Mouse (Mus musculus): ENCODE data around the gene Fitm2. TPM values are rescaled to one million over a fixed set of nuclear protein-coding genes. Genes with fewer than 3 reads are reported as not detected.
A peak's percentile ranks its signal among the peaks of the same experiment; 100 is the strongest.
"Not testable (repeated sequence)": the region's sequence is repeated elsewhere in the genome, so short reads cannot be mapped to it uniquely, and the experiment has no call there.

Gene Fitm2
- polyA plus RNA-seq, 1 experiment from 2014 or later, result 15.0 TPM

- Histone ChIP-seq H3K4me3 (no peak overlapping the region), H3K9ac (no peak overlapping the region), H3K36me3 (peaks cover 16% of the 10 kb centered on the region; the same call in 1 of the 2 replicates), H3K4me2 (no peak overlapping the region), H3K27ac (replicated peaks) (no peak overlapping the region), H3K27me3 (peaks cover 4% of the 10 kb centered on the region; the same call in 1 of the 2 replicates), H3K4me1 (replicated peaks) (peaks cover 16% of the 10 kb centered on the region), H3K9me3 (no peaks in the 10 kb centered on the region)
- no peak for ATAC-seq (ENCODE audit: low read depth)
- WGBS, result 85% methylated on average over 5 of the region's 5 CpGs
These were observed 10.0 kb downstream of the Fitm2 start for GRCm38 (mm10) chr2:163462386-163462785.

DNA sequence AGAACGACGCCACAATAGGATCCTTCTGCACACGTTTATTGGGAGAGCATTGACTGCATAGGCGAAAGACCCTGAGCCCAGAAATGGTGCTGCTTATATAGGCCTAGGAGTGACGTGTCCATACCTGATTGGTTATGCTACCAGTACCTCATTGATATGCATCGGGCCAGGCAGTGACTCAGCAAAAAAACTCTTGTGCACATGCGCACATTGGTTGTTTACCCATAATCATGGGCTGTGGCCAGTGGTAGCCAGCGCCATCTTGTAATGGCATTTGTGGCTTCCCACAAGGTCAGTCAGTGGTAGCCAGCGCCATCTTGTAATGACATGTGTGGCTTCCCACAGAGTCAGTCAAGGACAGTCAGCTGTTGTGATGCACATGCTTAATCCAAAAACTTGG lies 11.1 kb downstream of the Fitm2 start:
- WGBS, result 94% methylated on average over 9 of the region's 9 CpGs
- not testable (repeated sequence) for H3K36me3 ChIP-seq; H3K9me3 ChIP-seq; ATAC-seq (ENCODE audit: low read depth); H3K27me3 ChIP-seq; H3K4me3 ChIP-seq; H3K4me2 ChIP-seq; H3K9ac ChIP-seq; H3K27ac ChIP-seq (replicated peaks)
- peaks cover 16% of the 10 kb centered on the region for H3K4me1 ChIP-seq (replicated peaks)

DNA sequence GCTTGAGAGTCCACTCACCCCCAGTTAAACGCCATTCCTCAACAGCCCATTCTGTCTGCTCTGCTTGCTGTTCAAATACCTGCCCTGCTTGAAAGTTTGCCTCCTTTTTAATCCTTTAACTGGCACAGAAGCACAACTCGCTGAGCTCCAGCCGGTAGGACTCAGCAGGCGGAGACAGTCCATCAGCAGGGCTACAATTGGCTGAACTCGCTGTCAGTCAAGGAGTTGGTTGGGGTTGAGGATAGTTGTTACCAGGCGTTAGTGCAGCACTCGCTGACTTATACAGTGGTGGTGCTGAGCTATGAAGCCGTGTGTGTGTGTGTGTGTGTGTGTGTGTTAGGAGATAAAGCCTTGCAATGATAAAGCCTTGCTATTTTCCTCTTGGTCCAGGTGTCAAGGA lies 11.8 kb downstream of the Fitm2 start:
- Histone ChIP-seq H3K4me1 (replicated peaks) (peaks cover 16% of the 10 kb centered on the region), H3K9ac (no peak overlapping the region), H3K27ac (replicated peaks) (no peak overlapping the region), H3K4me3 (no peak overlapping the region), H3K36me3 (peaks cover 9% of the 10 kb centered on the region), H3K4me2 (no peak overlapping the region), H3K27me3 (peaks cover 4% of the 10 kb centered on the region; the same call in 1 of the 2 replicates), H3K9me3 (no peaks in the 10 kb centered on the region)
- ATAC-seq (ENCODE audit: low read depth), result no peak
- WGBS, result 93% methylated on average over 8 of the region's 8 CpGs

- Histone ChIP-seq H3K9ac (peak overlapping the region; percentile 49), H3K4me3 (peak overlapping the region; percentile 2; the same call in 1 of the 2 replicates), H3K4me2 (peak overlapping the region; percentile 34), H3K27me3 (peaks cover 4% of the 10 kb centered on the region; the same call in 1 of the 2 replicates), H3K36me3 (peaks cover 14% of the 10 kb centered on the region), H3K9me3 (no peaks in the 10 kb centered on the region), H3K27ac (replicated peaks) (peak overlapping the region; percentile 18; the same call in 1 of the 2 replicates), H3K4me1 (replicated peaks) (peaks cover 16% of the 10 kb centered on the region)
- WGBS, result 31% methylated on average over 10 of the region's 10 CpGs
- ATAC-seq (ENCODE audit: low read depth), result peak; percentile 62
These were observed 13.0 kb downstream of the Fitm2 start for GRCm38 (mm10) chr2:163459380-163459779.

DNA sequence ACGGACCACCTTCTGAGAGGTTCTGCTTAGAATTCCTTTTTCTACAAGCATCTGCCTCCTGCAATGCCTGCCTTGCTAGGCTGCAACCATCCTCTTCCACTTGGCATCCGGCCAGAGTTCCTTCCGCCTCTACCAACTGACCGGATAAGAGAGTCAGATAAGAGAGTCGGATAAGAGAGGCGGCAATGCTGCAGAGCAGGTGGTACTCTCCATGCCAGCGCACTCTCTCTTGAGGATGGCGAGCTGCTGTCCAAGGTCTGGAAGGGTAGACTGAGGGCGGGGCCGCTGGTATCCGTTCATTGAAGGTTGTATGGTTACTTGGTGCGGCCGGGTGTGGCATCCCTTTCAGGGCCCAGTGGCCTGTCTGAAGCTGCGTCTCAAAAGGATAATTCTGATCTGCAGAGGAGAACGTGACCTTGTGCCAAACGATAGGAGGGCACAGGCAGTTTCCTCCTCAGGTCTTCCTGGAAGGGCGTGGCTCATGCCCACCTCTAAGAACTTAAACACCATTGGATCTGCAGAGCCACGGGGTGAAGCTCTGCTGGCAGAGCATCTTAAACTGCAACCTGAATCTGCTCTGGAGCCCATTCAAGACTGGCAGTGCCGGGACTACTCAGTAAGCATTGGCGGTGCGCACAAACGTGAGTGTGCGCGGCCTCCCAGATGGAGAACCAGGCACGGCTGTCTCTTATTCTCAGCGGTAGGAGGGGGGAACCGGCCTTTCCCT lies 13.7 kb downstream of the Fitm2 start:
- Histone ChIP-seq H3K9me3 (no peaks in the 10 kb centered on the region), H3K4me2 (peak overlapping the region; percentile 34), H3K36me3 (peaks cover 21% of the 10 kb centered on the region), H3K27ac (replicated peaks) (peak overlapping the region; percentile 18; the same call in 1 of the 2 replicates), H3K27me3 (peaks cover 4% of the 10 kb centered on the region; the same call in 1 of the 2 replicates), H3K4me3 (0 out of 2 replicates have a peak overlapping the region, but pooled peaks have one; percentile 2), H3K4me1 (replicated peaks) (peaks cover 16% of the 10 kb centered on the region), H3K9ac (peak overlapping the region; percentile 49)
- ATAC-seq (ENCODE audit: low read depth), result 0 out of 2 replicates have a peak, but pooled peaks have one; percentile 4
- WGBS, result 51% methylated on average over 27 of the region's 27 CpGs

DNA sequence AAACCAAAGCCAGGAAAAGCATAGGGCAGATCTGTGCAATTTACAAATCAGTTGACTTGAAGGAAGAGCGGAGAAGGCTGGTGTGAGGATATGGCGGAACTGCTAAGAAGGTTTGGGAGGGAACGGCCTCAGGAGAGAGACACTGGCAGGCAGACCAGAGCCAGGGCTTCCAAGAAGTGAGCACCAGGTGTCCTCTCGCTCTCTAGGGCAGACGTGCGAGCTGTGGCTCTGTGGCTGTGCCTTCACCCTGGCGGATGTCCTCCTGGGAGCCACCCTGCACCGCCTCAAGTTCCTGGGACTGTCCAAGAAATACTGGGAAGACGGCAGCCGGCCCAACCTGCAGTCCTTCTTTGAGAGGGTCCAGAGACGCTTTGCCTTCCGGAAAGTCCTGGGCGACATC lies 19.1 kb downstream of the Fitm2 start:
- H3K27ac ChIP-seq (replicated peaks), result no peak overlapping the region
- H3K36me3 ChIP-seq, result peaks cover 71% of the 10 kb centered on the region
- no peak overlapping the region for H3K4me2 ChIP-seq
- ATAC-seq (ENCODE audit: low read depth), result no peak
- H3K27me3 ChIP-seq, result peaks cover 3% of the 10 kb centered on the region; the same call in 1 of the 2 replicates
- no peaks in the 10 kb centered on the region for H3K9me3 ChIP-seq
- H3K4me1 ChIP-seq (replicated peaks), result peaks cover 2% of the 10 kb centered on the region; the same call in 1 of the 2 replicates
- no peak overlapping the region for H3K4me3 ChIP-seq
- whole genome bisulfite sequencing, result 91% methylated on average over 13 of the region's 13 CpGs
- no peak overlapping the region for H3K9ac ChIP-seq

DNA sequence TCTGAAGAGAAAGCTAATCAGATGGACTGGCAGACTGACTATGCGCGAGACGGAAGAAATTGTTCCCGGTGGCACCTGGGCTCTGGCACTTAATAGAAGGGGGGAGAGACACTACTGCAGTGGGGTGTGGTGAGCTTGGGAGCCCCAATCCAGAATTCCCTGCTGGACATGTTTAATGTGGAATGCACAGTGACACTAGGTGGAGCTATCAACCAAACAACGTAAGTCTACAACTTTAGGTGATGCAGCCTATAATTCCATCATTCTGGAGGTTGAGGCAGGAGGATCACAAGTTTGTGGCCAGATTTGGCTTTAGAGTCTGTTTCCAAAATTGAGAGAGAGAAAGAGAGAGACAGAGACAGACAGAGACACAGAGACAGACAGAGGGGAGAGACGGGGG lies 19.7 kb downstream of the Fitm2 start:
- H3K9ac ChIP-seq, result no peak overlapping the region
- H3K27ac ChIP-seq (replicated peaks), result no peak overlapping the region
- no peaks in the 10 kb centered on the region for H3K27me3 ChIP-seq
- H3K4me2 ChIP-seq, result no peak overlapping the region
- no peak overlapping the region for H3K4me3 ChIP-seq
- H3K4me1 ChIP-seq (replicated peaks), result no peaks in the 10 kb centered on the region
- no peak for ATAC-seq (ENCODE audit: low read depth)
- 89% methylated on average over 6 of the region's 6 CpGs for WGBS
- no peaks in the 10 kb centered on the region for H3K9me3 ChIP-seq
- H3K36me3 ChIP-seq, result peaks cover 77% of the 10 kb centered on the region

DNA sequence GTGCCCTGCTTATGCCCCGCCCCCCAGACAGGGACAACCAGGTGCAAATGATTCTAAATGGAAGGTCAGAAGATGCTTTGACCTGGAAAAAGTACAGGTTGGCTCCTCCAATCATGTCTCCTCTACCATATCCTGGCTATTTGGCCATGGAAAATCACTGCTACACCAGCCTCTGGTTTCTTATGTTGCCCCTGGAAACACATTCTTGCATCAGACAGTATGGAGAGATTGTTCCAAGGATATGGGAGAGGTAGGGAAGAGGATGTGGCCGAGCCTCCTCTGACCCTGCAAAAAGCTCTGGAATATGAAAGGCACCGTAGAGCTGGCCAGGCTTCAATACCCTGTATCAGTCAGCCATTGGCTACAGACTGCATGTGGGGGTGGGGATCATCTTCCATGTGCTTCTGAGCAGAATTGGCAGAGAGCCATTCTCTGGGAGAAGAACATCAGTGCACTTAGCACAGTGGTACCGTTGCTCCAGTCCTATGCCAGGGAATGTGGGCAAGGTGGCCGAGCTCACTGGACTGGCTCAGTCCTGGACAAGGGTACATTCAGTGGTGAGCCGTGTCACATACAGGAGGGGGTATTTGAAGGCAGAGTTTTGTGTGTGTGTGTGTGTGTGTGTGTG lies 21.6 kb downstream of the Fitm2 start:
- Histone ChIP-seq H3K27ac (replicated peaks) (no peak overlapping the region), H3K4me1 (replicated peaks) (no peaks in the 10 kb centered on the region), H3K36me3 (peaks cover 96% of the 10 kb centered on the region), H3K27me3 (no peaks in the 10 kb centered on the region), H3K9ac (no peak overlapping the region), H3K4me2 (no peak overlapping the region), H3K4me3 (no peak overlapping the region), H3K9me3 (no peaks in the 10 kb centered on the region)
- peak; percentile 33; the same call in 1 of the 2 replicates for ATAC-seq (ENCODE audit: low read depth)
- 69% methylated on average over 6 of the region's 6 CpGs for WGBS

- WGBS, result 69% methylated on average over 3 of the region's 3 CpGs
- ATAC-seq (ENCODE audit: low read depth), result no peak
- H3K27ac ChIP-seq (replicated peaks), result no peak overlapping the region
- H3K36me3 ChIP-seq, result peaks cover 82% of the 10 kb centered on the region
- H3K4me2 ChIP-seq, result no peak overlapping the region
- no peak overlapping the region for H3K9ac ChIP-seq
- H3K4me1 ChIP-seq (replicated peaks), result no peaks in the 10 kb centered on the region
- no peak overlapping the region for H3K4me3 ChIP-seq
- no peaks in the 10 kb centered on the region for H3K27me3 ChIP-seq
- H3K9me3 ChIP-seq, result no peaks in the 10 kb centered on the region
These were observed 23.2 kb downstream of the Fitm2 start for GRCm38 (mm10) chr2:163449276-163449675.

DNA sequence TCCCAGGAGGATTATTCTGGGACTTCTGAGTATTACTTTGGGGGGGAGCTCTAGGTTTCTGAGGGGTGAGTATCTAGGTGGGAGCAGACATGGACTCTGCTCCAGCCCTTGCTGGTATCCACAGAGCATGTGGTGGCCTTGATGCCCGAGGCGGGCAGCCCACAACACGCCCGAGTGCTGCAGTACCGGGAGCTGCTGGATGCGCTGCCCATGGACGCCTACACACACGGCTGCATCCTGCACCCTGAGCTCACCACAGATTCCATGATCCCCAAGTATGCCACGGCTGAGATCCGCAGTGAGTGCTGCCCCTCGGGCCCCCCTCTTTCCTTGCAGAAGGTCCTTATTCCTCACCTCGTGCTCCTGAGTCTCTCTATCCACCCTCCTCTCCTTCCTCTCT lies 25.1 kb downstream of the Fitm2 start:
- Histone ChIP-seq H3K4me1 (replicated peaks) (no peaks in the 10 kb centered on the region; the same call in 1 of the 2 replicates), H3K4me3 (no peak overlapping the region), H3K27ac (replicated peaks) (no peak overlapping the region), H3K9ac (no peak overlapping the region), H3K4me2 (no peak overlapping the region), H3K27me3 (no peaks in the 10 kb centered on the region), H3K9me3 (no peaks in the 10 kb centered on the region), H3K36me3 (peaks cover 71% of the 10 kb centered on the region)
- no peak for ATAC-seq (ENCODE audit: low read depth)
- 91% methylated on average over 12 of the region's 12 CpGs for WGBS

- no peak overlapping the region for H3K4me3 ChIP-seq
- H3K4me2 ChIP-seq, result no peak overlapping the region
- no peaks in the 10 kb centered on the region for H3K27me3 ChIP-seq
- no peaks in the 10 kb centered on the region for H3K9me3 ChIP-seq
- H3K36me3 ChIP-seq, result peaks cover 42% of the 10 kb centered on the region
- H3K4me1 ChIP-seq (replicated peaks), result peaks cover 25% of the 10 kb centered on the region
- no peak overlapping the region for H3K9ac ChIP-seq
- WGBS, result 75% methylated on average over 7 of the region's 7 CpGs
- no peak for ATAC-seq (ENCODE audit: low read depth)
- H3K27ac ChIP-seq (replicated peaks), result no peak overlapping the region
These were observed 28.4 kb downstream of the Fitm2 start for GRCm38 (mm10) chr2:163444017-163444416.

DNA sequence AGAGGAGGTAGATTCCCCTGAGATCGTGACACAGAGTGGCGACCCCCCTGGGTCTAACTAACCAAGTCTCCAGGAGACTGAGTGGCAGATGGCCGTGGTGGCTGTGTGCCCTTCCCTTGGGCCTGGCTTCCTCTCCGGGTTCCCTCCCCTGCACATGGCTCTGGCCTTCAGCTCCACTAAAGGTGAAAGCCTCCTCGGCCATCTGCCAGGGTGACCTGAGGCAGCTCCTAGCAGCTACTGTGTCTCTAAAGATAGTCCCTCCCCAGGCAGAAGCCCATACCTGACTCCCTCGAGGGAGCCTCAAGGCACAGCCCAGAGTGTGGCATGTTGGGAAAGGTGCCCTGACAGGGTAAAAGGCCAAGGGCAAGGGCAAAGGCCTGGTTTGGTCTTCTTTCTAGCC lies 28.9 kb downstream of the Fitm2 start:
- no peak for ATAC-seq (ENCODE audit: low read depth)
- no peak overlapping the region for H3K9ac ChIP-seq
- H3K4me3 ChIP-seq, result no peak overlapping the region
- no peaks in the 10 kb centered on the region for H3K27me3 ChIP-seq
- no peak overlapping the region for H3K4me2 ChIP-seq
- H3K9me3 ChIP-seq, result no peaks in the 10 kb centered on the region
- 73% methylated on average over 6 of the region's 6 CpGs for WGBS
- H3K27ac ChIP-seq (replicated peaks), result no peak overlapping the region
- H3K36me3 ChIP-seq, result peaks cover 37% of the 10 kb centered on the region
- H3K4me1 ChIP-seq (replicated peaks), result peaks cover 25% of the 10 kb centered on the region

Measured in neural tube, embryonic 13.5 days (tissue).